Mouse (Mus musculus): Measurements from ENCODE around the gene Pgam2.

Pgam2 gene

GRCm38 (mm10) chr11:5778481-5778880 lies 25.1 kb downstream of the Pgam2 start:
- DNase-seq (ENCODE audit: low read depth, low spot score), result no peak

GRCm38 (mm10) chr11:5766019-5766418 lies 37.5 kb downstream of the Pgam2 start:
- DNase-seq (ENCODE audit: low read depth, low spot score), result no peak

- DNase-seq (ENCODE audit: low read depth, low spot score), result no peak
Observed at GRCm38 (mm10) chr11:5762633-5762982, 40.9 kb downstream of the Pgam2 start.

GRCm38 (mm10) chr11:5761820-5762632 lies 41.5 kb downstream of the Pgam2 start, which contains the start of gene Urgcp:
Gene Urgcp (minus strand): TSS chr11:5762376.
- DNase-seq (ENCODE audit: low read depth, low spot score), result peak; percentile 94

GRCm38 (mm10) chr11:5753755-5754154 lies 49.8 kb downstream of the Pgam2 start:
- DNase-seq (ENCODE audit: low read depth, low spot score), result no peak
